Mouse (Mus musculus): ENCODE measurements at regions not wholly inside any gene's neighbourhood (a gene's known extent, or its start where the extent isn't known, plus 50 kb on each side); places are given as distances from the start of the nearest gene placed in this dataset.

DNA sequence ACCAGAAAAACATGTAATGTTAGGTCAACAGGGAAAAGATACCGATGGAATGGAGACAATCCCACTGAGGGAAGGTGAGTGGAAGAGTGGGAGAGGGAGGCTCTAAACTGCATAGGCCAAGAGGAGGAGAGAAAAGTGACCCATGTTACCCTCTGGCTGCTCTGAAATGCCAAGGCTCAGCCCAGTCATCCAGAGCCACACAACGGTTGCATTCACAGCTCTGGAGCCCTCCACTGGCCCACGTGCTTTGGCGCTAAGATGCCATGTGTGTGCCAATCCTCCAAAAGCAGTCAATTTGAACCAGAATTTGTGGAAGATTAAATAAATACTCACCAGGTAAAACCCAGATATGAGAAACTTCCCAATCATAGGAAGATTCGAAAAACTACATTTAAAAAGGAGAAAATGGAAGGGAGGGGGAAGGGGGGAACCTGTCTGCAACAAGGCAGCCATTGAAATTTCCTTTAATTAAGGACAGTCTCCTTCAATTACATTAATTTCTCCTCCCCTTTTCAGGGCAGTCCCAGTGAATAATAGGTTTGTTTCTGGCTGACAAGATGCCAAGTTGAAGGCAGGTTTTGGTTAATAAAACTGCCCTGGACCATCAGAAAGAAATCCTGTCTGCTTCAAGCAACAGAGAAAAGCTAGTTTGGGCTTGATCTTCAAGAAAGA is 332.5 kb downstream of the Sorl1 start:
- no peak for TF ChIP-seq EP300 (IDR thresholded peaks at IDR 0.05; ENCODE audit: low read depth)
- no peak for TF ChIP-seq CTCF (IDR thresholded peaks at IDR 0.05; ENCODE audit: low read depth)

Measured in liver, embryonic 14.5 days (tissue).